Comparison of ENCODE assay signal across 8 mouse cellular contexts in the genomic region with DNA sequence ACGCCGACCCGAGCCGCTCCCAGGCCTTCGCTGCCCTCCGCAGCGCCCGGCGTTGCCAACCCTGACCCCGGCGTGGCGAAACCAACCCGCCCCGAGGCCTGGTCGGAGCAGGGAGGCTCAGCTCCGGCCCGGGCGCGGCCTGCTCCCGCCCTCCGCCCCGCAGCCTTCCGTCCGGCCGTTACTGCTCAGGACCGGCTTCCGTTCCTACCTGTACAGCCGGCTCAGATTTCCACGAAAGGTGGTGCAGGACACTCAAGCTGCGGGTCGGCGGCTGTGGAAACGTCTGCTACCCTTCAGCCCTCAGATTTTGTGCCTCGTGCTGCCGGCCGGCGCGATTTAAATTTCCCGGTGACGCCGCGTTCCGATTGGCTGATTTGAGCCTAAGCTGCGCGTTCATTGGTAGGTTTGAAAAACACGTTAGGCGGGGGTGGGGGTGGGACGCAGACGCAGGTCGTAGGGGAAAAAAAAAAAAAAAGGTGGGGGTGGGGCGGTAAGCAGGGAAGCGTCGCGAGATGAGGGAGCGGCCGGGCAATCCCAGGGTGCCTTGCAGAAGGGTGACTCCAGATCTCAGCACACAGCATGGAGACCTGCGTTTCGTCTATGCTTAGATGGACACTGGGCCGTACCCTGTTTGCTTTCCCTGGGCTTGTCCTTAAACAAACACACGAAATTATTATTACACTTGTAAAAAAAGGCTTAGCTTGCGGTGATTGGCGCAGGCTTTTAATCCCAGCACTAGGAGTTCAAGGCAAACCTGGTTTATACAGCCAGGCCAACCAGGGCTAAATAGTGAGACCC. TPM values are rescaled to one million over a fixed set of nuclear protein-coding genes. Genes with fewer than 3 reads are reported as not detected.
A peak's percentile ranks its signal among the peaks of the same experiment; 100 is the strongest.
DNase-seq lines count a peak whose midpoint lies in the region; ATAC-seq and TF ChIP-seq lines count a peak whose summit lies in the region.

A gene (minus strand): TSS at position 391 of the 798 bp plus-strand sequence.

- under 1% methylated on average over 56 of the region's 62 CpGs for WGBS in cerebellum, adult 2 months
- under 1% methylated on average over 61 of the region's 62 CpGs for WGBS in lung, embryonic 16.5 days

- peak; percentile 89 to 99 for TF ChIP-seq POLR2A in MEL (IDR thresholded peaks at IDR 0.05; ENCODE audit: control insufficient read depth in 1 of 2, insufficient read depth in 1 of 2, low read depth in 1 of 2, low read length in 2 of 2, poor library complexity in 1 of 2)
- TF ChIP-seq POLR2A in cerebellum, adult 2 months (IDR thresholded peaks at IDR 0.05; ENCODE audit: borderline replicate concordance, insufficient read depth, low read length): peak; percentile 93; the same call in 1 of the 2 replicates

- peak within 1 kb of the TSS; percentile 70 for H3K4me2 ChIP-seq in lung, embryonic 16.5 days (ENCODE audit: low read depth, low read length)

- peaks cover 24 to 40% of the 10 kb centered on the region in 2 experiments for H3K36me3 ChIP-seq in MEL (ENCODE audit: control insufficient read depth in 1 of 2, insufficient read depth in 2 of 2, low read length in 2 of 2)
- H3K36me3 ChIP-seq in lung, embryonic 16.5 days (ENCODE audit: control insufficient read depth, insufficient read depth, low read length): peaks cover 20% of the 10 kb centered on the region

- peak in 1 of 2 experiments; percentile 64; a peak in 2 of 4 replicates for TF ChIP-seq EP300 in MEL (IDR thresholded peaks at IDR 0.05; ENCODE audit: low read depth in 1 of 2, low read length in 2 of 2)

- peak within 1 kb of the TSS; percentile 90 to 94 for H3K4me3 ChIP-seq in MEL (ENCODE audit: control insufficient read depth in 1 of 2, insufficient read depth in 1 of 2, low read depth in 2 of 2, low read length in 2 of 2)
- peak within 1 kb of the TSS; percentile 71 for H3K4me3 ChIP-seq in cerebellum, adult 2 months (replicated peaks; ENCODE audit: insufficient read depth, low read depth, low read length)
- peak within 1 kb of the TSS; percentile 100 for H3K4me3 ChIP-seq in lung, embryonic 16.5 days (ENCODE audit: low read length)

- ATAC-seq in hematopoietic stem cell, adult 5-6 weeks (replicated peaks in 1 of 2; ENCODE audit: insufficient read depth in 1 of 2, low FRiP score in 2 of 2, low TSS enrichment in 1 of 2, low read depth in 1 of 2, poor library complexity in 2 of 2, severe bottlenecking in 2 of 2): peak; percentile 89 to 94
- peak; percentile 93 for ATAC-seq in lung, embryonic 16.5 days (ENCODE audit: low read depth)

- TF ChIP-seq CTCF in MEL (IDR thresholded peaks at IDR 0.05 in 2 of 3, conservative IDR thresholded peaks at IDR 0.05 in 1 of 3; ENCODE audit: control insufficient read depth in 1 of 3, insufficient read depth in 1 of 3, low read depth in 2 of 3, low read length in 3 of 3, poor library complexity in 1 of 3, severe bottlenecking in 1 of 3): 0 out of 6 replicates have a peak, but pooled peaks of 1 of the 3 experiments have one; percentile 5
- TF ChIP-seq CTCF in cerebellum, adult 2 months (IDR thresholded peaks at IDR 0.05; ENCODE audit: borderline replicate concordance, insufficient read depth, low read depth, low read length): no peak

- H3K4me1 ChIP-seq in MEL (ENCODE audit: control insufficient read depth in 1 of 2, insufficient read depth in 2 of 2, low read length in 2 of 2): peaks cover 19 to 27% of the 10 kb centered on the region in 2 experiments
- H3K4me1 ChIP-seq in cerebellum, adult 2 months (ENCODE audit: control insufficient read depth, insufficient read depth, low read length): peaks cover 3% of the 10 kb centered on the region; the same call in 1 of the 2 replicates
- peaks cover 14% of the 10 kb centered on the region for H3K4me1 ChIP-seq in lung, embryonic 16.5 days (replicated peaks; ENCODE audit: control insufficient read depth, insufficient read depth, low read length)

- no peaks in the 10 kb centered on the region for H3K27me3 ChIP-seq in MEL (ENCODE audit: control insufficient read depth in 1 of 2, insufficient read depth in 2 of 2, low read length in 2 of 2)
- no peaks in the 10 kb centered on the region for H3K27me3 ChIP-seq in cerebellum, adult 2 months (ENCODE audit: control insufficient read depth, insufficient read depth, low read length)
- H3K27me3 ChIP-seq in lung, embryonic 16.5 days (ENCODE audit: control insufficient read depth, insufficient read depth, low read depth, low read length): no peaks in the 10 kb centered on the region

- H3K27ac ChIP-seq in MEL (ENCODE audit: control insufficient read depth, low read depth, low read length): peak within 1 kb of the TSS; percentile 75
- peak within 1 kb of the TSS; percentile 83; the same call in 1 of the 2 replicates for H3K27ac ChIP-seq in cerebellum, adult 2 months (ENCODE audit: insufficient read depth, low read length)
- peak within 1 kb of the TSS; percentile 94 for H3K27ac ChIP-seq in lung, embryonic 16.5 days (ENCODE audit: low read length)

- H3K79me2 ChIP-seq in MEL (ENCODE audit: control insufficient read depth, insufficient read depth, low read length, poor library complexity): peaks cover 40% of the 10 kb centered on the region

- no peak for TF ChIP-seq RAD21 in MEL (IDR thresholded peaks at IDR 0.05; ENCODE audit: low read depth, low read length)

- no peaks in the 10 kb centered on the region for H3K9me3 ChIP-seq in MEL (replicated peaks; ENCODE audit: insufficient read depth, low read length)
- H3K9me3 ChIP-seq in lung, embryonic 16.5 days (ENCODE audit: control insufficient read depth, low read length): no peaks in the 10 kb centered on the region

- H3K9ac ChIP-seq in MEL (ENCODE audit: control insufficient read depth, low read depth, low read length, poor library complexity, severe bottlenecking): peak within 1 kb of the TSS; percentile 90
- H3K9ac ChIP-seq in lung, embryonic 16.5 days (ENCODE audit: low read length): peak within 1 kb of the TSS; percentile 93

- peak; percentile 99 for DNase-seq in MEL (ENCODE audit: low read depth, low spot score)
- DNase-seq in cerebellum, adult 2 months: peak; percentile 90 to 92
- DNase-seq in forelimb bud, embryonic 11.5 days (ENCODE audit: low read depth, low spot score): peak; percentile 96
- peak; percentile 67 for DNase-seq in layer of hippocampus, adult 9-10 months (ENCODE audit: low spot score)
- peak; percentile 77 for DNase-seq in ovary, postnatal 10 days (ENCODE audit: low spot score)
- DNase-seq in thymus, postnatal 10 days (ENCODE audit: low spot score in 2 of 2): peak; percentile 85 to 89

TF ChIP-seq in MEL, 35 proteins besides CTCF, POLR2A, EP300 and RAD21 (continues in another document):
- TF ChIP-seq SMC3 (IDR thresholded peaks at IDR 0.05; ENCODE audit: low read depth, low read length) (no peak), MAX (IDR thresholded peaks at IDR 0.05; ENCODE audit: low read length) (peak; percentile 76), HCFC1 (IDR thresholded peaks at IDR 0.05; ENCODE audit: low read depth, low read length) (peak; percentile 88), USF2 (IDR thresholded peaks at IDR 0.05; ENCODE audit: borderline replicate concordance in 1 of 2, insufficient read depth in 1 of 2, low read depth in 1 of 2, low read length in 2 of 2) (no peak), GATA1 (IDR thresholded peaks at IDR 0.05; ENCODE audit: low read depth, low read length) (no peak), NRF1 (IDR thresholded peaks at IDR 0.05; ENCODE audit: insufficient read depth, low read depth, low read length, poor library complexity, severe bottlenecking) (peak; percentile 65), UBTF (IDR thresholded peaks at IDR 0.05; ENCODE audit: borderline replicate concordance, insufficient read depth, low read depth, low read length) (peak; percentile 87; the same call in 1 of the 2 replicates), USF1 (IDR thresholded peaks at IDR 0.05; ENCODE audit: low read depth, low read length) (no peak), MYC (IDR thresholded peaks at IDR 0.05; ENCODE audit: low read depth, low read length) (peak; percentile 52; the same call in 1 of the 2 replicates), MAZ (IDR thresholded peaks at IDR 0.05; ENCODE audit: low read depth, low read length) (peak; percentile 98), MYB (IDR thresholded peaks at IDR 0.05; ENCODE audit: low read depth, low read length) (no peak), ELF1 (IDR thresholded peaks at IDR 0.05; ENCODE audit: low read depth, low read length) (peak; percentile 49; the same call in 1 of the 2 replicates), BHLHE40 (IDR thresholded peaks at IDR 0.05; ENCODE audit: borderline replicate concordance, low read depth, low read length) (peak; percentile 55; the same call in 1 of the 2 replicates), ETS1 (IDR thresholded peaks at IDR 0.05; ENCODE audit: low read depth, low read length) (peak; percentile 56; the same call in 1 of the 2 replicates), MAFK (IDR thresholded peaks at IDR 0.05; ENCODE audit: borderline replicate concordance, low read depth, low read length) (no peak), TBP (IDR thresholded peaks at IDR 0.05; ENCODE audit: low read depth, low read length) (peak; percentile 90), ZKSCAN1 (IDR thresholded peaks at IDR 0.05; ENCODE audit: low read depth, low read length) (no peak; the same call in 1 of the 2 replicates), GABPA (IDR thresholded peaks at IDR 0.05; ENCODE audit: low read depth, low read length) (no peak), POLR2AphosphoS5 (IDR thresholded peaks at IDR 0.05; ENCODE audit: borderline replicate concordance, low read depth, low read length) (no peak), E2F4 (IDR thresholded peaks at IDR 0.05; ENCODE audit: borderline replicate concordance, low read depth, low read length) (no peak), KAT2A (conservative IDR thresholded peaks at IDR 0.05; ENCODE audit: low read depth, low read length) (no peak; the same call in 1 of the 2 replicates), MEF2A (IDR thresholded peaks at IDR 0.05; ENCODE audit: extremely low read depth, insufficient replicate concordance, low read depth, low read length, poor library complexity, severe bottlenecking) (no peak), CHD2 (IDR thresholded peaks at IDR 0.05; ENCODE audit: low read length) (peak; percentile 98), POLR2AphosphoS2 (IDR thresholded peaks at IDR 0.05; ENCODE audit: low read length) (peak; percentile 97), RCOR1 (IDR thresholded peaks at IDR 0.05; ENCODE audit: low read depth, low read length) (no peak), JUND (IDR thresholded peaks at IDR 0.05; ENCODE audit: low read depth, low read length) (no peak), TAL1 (IDR thresholded peaks at IDR 0.05; ENCODE audit: low read length) (no peak)

RNA-seq across cellular contexts. Expression of the gene that starts here (rescaled TPM):
- 216 and 275 TPM in 2 replicates for total RNA-seq in MEL (2012; rRNA removed)
- 10 to 100 TPM in 1 of 2 experiments, not detected in 1; 13.2 TPM for polyA plus RNA-seq in MEL (2012; ENCODE audit: insufficient read depth in 1 of 2, insufficient read length in 2 of 2, low read depth in 1 of 2, low replicate concordance in 2 of 2, missing spikeins in 1 of 2)
- polyA plus RNA-seq in cerebellum, adult 2 months (2012; rRNA removed): 30.1 and 32.2 TPM in 2 replicates
- 104 and 116 TPM in 2 replicates for total RNA-seq in hematopoietic stem cell, adult 5-6 weeks (2017)
- 437 and 492 TPM in 2 replicates for polyA plus RNA-seq in lung, embryonic 16.5 days (2015; fragmentation: Nextera tagmentation; extraction: Ambion mirVana)

Comparison
In these comparisons a context has a peak if more than half of its experiments do, and no peak if none do; other contexts are left out.
1. Peak in every context shown above with its lines: DNase-seq, ATAC-seq, H3K4me3 ChIP-seq and H3K27ac ChIP-seq.
2. RNA of the gene that starts here (polyA plus RNA-seq): 437 to 492 TPM in lung, embryonic 16.5 days; 30.1 to 32.2 TPM in cerebellum, adult 2 months and 13.2 TPM in MEL; every median in the first group is over 10 times any median in the second.